Mouse (Mus musculus) thymus, postnatal 4 days (tissue): ENCODE measurements at regions not wholly inside any gene's neighbourhood (a gene's known extent, or its start where the extent isn't known, plus 50 kb on each side); places are given as distances from the start of the nearest gene placed in this dataset.

Experiments used
- DNase-seq: peaks from one replicate; pipeline ENCODE4 v3.0.0; 2021

DNA sequence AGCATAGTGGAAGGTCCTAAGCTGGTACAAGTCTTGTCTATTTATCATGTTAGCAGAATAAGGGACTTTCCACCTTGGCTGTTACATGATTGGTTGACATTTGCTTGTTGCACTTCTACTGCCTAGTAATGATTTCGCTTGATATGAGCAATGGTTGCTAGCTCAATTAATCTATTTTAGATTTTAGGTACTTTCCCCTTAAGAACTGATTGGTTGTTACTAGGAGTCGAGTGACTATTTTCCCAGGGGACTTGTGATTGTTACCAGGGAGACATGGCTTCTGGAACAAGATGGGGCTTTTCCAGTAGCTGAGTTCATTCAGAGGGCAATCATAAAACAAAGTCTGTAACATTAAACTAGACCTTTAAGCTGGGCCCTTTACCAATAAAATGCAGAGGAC, 100.9 kb downstream of the Nup35 start:
- no peak for DNase-seq

- no peak for DNase-seq
Observed at GRCm38 (mm10) chr2:80724085-80724484, 107.0 kb downstream of the Nup35 start.

- DNase-seq: no peak
Observed at GRCm38 (mm10) chr2:80731324-80731723, 114.3 kb downstream of the Nup35 start.

DNA sequence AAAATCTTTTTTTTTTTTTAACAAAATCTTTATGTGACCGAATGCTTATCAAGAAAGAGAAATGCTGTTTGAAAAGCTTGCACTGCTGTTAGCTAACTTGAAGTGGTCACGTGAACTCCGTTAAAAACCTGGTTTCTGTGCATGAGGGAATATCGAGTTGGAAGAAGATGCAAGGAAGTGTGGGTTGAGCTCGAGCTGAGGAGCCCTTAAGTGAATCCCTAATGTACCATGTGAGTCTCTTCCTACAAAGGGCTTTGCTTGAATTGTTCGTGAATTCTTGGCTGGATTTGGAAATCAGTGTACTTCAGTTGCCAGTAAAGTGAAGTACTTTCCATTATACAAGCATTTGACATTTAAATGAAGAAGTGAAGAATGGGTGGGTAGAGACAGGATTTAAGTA, 129.7 kb downstream of the Nup35 start:
- DNase-seq: no peak

- peak; percentile 8 for DNase-seq
Observed at GRCm38 (mm10) chr2:80762013-80762612, 145.1 kb downstream of the Nup35 start.

- DNase-seq: no peak
Observed at GRCm38 (mm10) chr2:80771176-80771575, 154.1 kb downstream of the Nup35 start.

- no peak for DNase-seq
Observed at GRCm38 (mm10) chr2:80772455-80772854, 155.4 kb downstream of the Nup35 start.

DNA sequence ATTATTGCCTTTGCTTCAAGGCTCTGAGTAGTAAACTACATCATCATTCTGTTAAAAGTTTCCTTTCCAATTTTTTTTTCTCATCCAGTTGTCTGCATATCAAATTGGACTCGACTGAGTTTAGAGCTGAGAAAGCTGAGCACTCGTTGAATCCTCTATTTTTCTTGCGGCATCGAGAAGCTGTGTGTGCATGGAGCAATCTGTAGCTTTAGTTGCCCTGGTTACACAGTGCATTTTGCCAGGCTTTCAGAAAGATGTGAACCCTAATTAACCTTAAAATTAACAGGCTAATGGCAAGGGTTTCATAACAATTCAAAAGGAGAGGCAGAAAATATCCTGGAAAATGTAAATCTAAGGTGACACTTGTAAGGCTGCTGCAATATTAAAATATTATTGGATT, 169.3 kb downstream of the Nup35 start:
- no peak for DNase-seq

GRCm38 (mm10) chr2:80793345-80794147, 176.5 kb downstream of the Nup35 start:
- no peak for DNase-seq

DNA sequence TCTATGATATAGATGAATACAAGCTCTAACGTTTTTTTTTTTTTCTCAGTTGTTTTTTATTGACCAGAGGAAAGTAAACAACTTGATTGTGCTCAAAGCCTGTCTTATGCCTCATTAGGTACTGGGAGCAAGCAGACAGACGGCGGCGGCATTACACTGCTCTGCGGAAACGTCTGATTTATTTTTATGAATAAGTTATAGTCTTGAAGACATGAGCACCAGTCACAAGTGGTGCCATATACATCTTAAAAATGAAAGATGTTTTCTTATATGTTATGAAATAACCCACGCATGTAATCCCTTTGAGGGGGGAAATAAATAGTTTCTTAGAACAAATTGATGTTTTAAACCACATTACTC, 177.1 kb downstream of the Nup35 start:
- no peak for DNase-seq

- no peak for DNase-seq
Observed at GRCm38 (mm10) chr2:80819268-80819667, 202.2 kb downstream of the Nup35 start.

DNA sequence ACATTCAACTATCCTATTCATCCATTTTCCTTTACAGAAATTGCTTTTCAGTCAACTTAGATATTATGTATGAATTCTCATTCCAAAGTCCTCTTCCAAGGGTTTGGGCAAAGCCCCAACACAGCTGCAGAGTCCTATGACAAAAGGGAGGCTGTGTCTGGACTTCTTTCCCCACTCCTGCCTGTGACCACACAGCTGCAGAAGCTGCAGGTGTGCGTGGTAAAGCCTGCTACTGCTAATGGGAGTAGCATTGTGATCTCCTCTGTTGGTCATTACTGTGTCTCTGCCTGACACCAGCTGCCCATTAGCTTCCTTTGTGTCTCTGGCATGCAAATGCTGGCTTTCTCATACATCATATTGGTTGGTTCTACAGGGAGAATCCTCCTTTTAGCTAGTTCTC, 234.0 kb downstream of the Nup35 start:
- no peak for DNase-seq

DNA sequence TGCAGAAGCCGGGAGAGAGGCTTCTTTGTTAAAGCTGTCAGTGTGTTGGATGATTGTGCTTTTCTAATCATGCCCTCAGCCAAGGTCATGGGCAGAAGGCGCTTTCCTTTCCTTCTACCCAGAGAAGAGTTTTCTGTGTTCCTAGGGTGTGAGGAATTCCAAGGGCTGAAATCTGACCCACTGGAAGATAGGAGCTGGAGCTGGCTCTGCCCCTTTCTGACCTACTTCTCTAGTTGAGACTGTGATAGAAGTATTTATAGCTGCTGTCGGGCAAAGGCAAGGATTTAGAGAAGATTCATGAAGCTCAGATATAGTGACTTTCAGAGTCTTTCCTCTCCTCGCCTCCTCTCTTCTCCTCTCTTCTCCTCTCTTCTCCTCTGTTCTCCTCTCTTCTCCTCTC, 238.2 kb downstream of the Nup35 start:
- no peak for DNase-seq

DNA sequence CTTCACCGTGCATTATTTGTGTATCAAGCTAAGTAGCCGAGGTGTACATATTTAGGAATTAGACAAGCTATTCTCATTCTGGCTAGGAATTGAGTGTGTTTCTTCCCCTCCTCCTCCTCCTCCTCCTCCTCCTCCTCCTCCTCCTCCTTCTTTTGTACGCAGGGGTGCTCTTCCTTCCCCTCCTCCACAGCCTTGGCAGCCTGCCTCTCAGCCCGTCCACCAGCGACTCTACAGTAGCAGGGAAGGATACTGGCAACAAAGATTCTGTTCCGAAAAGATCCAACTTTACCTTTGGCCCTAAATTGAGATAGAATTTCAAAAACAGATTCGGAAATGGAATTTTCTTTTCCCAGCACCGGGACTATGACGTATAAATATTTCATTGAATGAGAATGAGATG, 253.0 kb downstream of the Nup35 start:
- DNase-seq: no peak

DNA sequence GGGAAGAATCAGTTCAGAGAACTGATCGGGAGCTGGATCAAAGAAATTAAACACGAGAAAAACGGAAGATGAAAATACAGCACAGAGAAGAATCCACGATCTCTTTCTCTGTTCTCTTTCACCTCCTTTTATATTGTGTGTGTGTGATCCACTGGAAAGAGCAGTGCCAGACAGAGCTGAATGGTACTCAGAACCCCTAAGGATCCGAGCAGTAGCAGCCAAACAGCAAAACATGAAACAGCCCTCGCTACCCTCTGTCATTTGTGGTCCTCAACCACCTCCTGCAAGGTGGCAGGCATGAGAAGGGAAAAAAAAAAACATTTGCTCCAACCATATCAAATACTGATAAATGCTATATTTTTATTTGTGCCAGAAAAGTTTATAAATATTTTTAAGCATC, 253.4 kb downstream of the Nup35 start:
- no peak for DNase-seq

- DNase-seq: no peak
Observed at GRCm38 (mm10) chr2:80871356-80871755, 254.3 kb downstream of the Nup35 start.

GRCm38 (mm10) chr2:80878437-80878836, 261.4 kb downstream of the Nup35 start:
- no peak for DNase-seq

GRCm38 (mm10) chr2:80884231-80884630, 267.2 kb downstream of the Nup35 start:
- DNase-seq: no peak

DNA sequence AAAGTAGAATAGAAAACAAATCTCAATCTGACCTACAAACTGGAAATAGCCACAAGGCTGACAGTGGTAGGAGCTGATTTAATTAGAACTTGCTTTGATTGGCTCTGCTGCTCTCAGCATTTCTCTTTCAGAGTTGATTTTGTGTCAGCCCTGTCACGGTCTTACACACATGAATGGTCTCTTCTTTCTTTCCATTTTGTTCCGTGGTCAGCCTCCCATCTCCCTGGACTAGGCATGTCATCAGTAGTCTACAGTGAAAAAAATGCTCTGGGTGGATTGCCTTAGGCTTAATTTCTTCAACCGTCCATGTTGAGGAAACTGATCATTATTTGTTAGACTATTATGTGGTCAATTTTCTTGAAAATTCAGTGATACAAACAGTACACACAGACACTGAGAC, 285.0 kb downstream of the Nup35 start:
- no peak for DNase-seq

- no peak for DNase-seq
Observed at GRCm38 (mm10) chr2:80913478-80913877, 296.4 kb downstream of the Nup35 start.

- no peak for DNase-seq
Observed at GRCm38 (mm10) chr2:80945521-80945920, 328.5 kb downstream of the Nup35 start.

GRCm38 (mm10) chr2:80966766-80967165, 349.7 kb downstream of the Nup35 start:
- no peak for DNase-seq

- DNase-seq: no peak
Observed at GRCm38 (mm10) chr2:80967260-80967659, 350.2 kb downstream of the Nup35 start.

DNA sequence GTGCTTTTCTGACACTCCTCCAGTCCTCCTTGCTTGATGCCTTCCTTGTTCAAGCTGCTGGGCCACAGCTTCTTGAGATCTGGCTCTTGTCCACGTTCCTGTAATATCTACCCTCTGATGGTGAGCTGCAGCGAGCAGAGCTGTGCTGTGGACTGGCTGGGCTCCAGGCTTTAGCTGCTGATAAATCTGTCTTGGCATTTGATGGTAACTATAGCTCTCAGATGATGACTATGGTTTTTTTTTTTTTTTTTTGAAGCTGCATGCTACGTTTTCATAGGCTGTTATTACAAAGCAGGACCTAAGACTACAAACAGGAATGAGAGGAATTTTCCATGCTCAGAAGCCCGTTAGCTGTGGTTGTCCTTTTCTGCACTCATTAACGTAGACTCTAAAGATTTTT, 352.3 kb downstream of the Nup35 start:
- DNase-seq: no peak

DNA sequence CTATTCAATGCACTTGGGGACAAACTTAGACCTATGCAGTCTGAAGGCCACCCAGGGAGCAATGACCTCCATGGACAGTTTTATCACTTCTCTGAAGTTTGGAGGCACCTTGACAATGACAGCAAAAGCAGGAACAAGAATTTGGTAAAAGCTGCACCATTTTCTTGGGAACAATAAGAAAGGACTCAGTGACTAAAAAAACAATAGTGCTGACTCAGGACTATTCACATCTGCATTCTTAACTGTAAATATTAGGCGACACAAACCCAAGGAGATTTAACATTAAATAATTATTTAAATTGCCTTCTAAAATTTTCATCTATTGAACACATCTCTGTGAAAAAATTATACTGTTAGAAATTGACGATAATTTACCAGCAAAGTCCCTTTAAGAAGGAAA, 356.2 kb downstream of the Nup35 start:
- DNase-seq: no peak
